9 mouse cellular contexts compared by ENCODE assay signal in genomic region chr7:16944061-16944807, GRCm38 (mm10). TPM values are rescaled to one million over a fixed set of nuclear protein-coding genes. Genes with fewer than 3 reads are reported as not detected.
DNase-seq lines count a peak whose midpoint lies in the region; ATAC-seq lines count a peak whose summit lies in the region.
"Had no signal": no experiment of that assay in that cellular context is flagged by ENCODE, and none has a peak within 500 bp of the region (broad histone marks: within the 10 kb centered on the region; RNA-seq: fewer than 3 reads in every experiment).

Pnmal2 (plus strand) TSS chr7:16944682.

- H3K4me2 ChIP-seq in intestine, embryonic 15.5 days (replicated peaks): peak within 1 kb of the TSS; percentile 92

- ATAC-seq in intestine, embryonic 15.5 days: peak; percentile 88
- ATAC-seq in megakaryocyte-erythroid progenitor cell, adult 5-6 weeks (replicated peaks; ENCODE audit: low FRiP score, low TSS enrichment, poor library complexity, severe bottlenecking): peak; percentile 51; the same call in 1 of the 2 replicates
- no peak for ATAC-seq in inflammation-experienced regulatory T-cells, adult 6 months

- peak within 1 kb of the TSS; percentile 74 for H3K9ac ChIP-seq in intestine, embryonic 15.5 days

- H3K27ac ChIP-seq in intestine, embryonic 15.5 days: peak within 1 kb of the TSS; percentile 29
- H3K27ac ChIP-seq: macrophage had no signal

- 14% methylated on average over 36 of the region's 36 CpGs for WGBS in intestine, embryonic 15.5 days

- H3K27me3 ChIP-seq in intestine, embryonic 15.5 days (replicated peaks): peaks cover 33% of the 10 kb centered on the region

- intact Hi-C loops in left cerebral cortex, postnatal 25 days (cut with DNase I): loop anchor here (2.0 kb wide), 1 partner anchor 19 kb away; the partner anchor contains the start of gene Calm3

- H3K4me1 ChIP-seq in intestine, embryonic 15.5 days (replicated peaks): peaks cover 47% of the 10 kb centered on the region

- peak within 1 kb of the TSS; percentile 58 for H3K4me3 ChIP-seq in intestine, embryonic 15.5 days (replicated peaks)

- no peaks in the 10 kb centered on the region for H3K36me3 ChIP-seq in intestine, embryonic 15.5 days

- peak; percentile 92 to 95 for DNase-seq in adrenal gland, adult (ENCODE audit: inconsistent age in 2 of 2, low spot score in 1 of 2)
- peak; percentile 88 to 91 for DNase-seq in cerebellum, postnatal 4 days (ENCODE audit: low spot score in 2 of 2)
- DNase-seq in gastrocnemius, postnatal 25 days: peak; percentile 82
- DNase-seq in left cerebral cortex, postnatal 25 days (ENCODE audit: low spot score in 2 of 2): peak; percentile 89 to 93
- peak; percentile 86 for DNase-seq in right cerebral cortex, postnatal 36 days (ENCODE audit: low spot score in 2 of 2)

- H3K9me3 ChIP-seq in intestine, embryonic 15.5 days: no peaks in the 10 kb centered on the region

RNA-seq across cellular contexts. Expression of gene Pnmal2, which starts in this region (rescaled TPM):
- 1 to 10 TPM; 2.3 to 3.3 TPM for total RNA-seq in gastrocnemius, postnatal 25 days (2021)
- 8.1 and 8.3 TPM in 2 replicates for polyA plus RNA-seq in intestine, embryonic 15.5 days (2015; fragmentation: Nextera tagmentation; extraction: Ambion mirVana)
- total RNA-seq in left cerebral cortex, postnatal 25 days (2021): 100 to 1,000 TPM; 268 to 274 TPM
- not detected in 2 replicates for total RNA-seq in megakaryocyte-erythroid progenitor cell, adult 5-6 weeks (2014; fragmentation: Nextera tagmentation)
- not detected in 2 replicates for total RNA-seq in megakaryocyte-erythroid progenitor cell, adult 5-6 weeks (2017)
- not detected for polyA plus RNA-seq in inflammation-experienced regulatory T-cells, adult 6 months (2017; shearing (Covaris generic))
- polyA plus RNA-seq: macrophage had no signal

Comparison
In these comparisons a context has a peak if more than half of its experiments do, and no peak if none do; other contexts are left out.
1. RNA of gene Pnmal2 (total RNA-seq): 268 to 274 TPM in left cerebral cortex, postnatal 25 days; 2.3 to 3.3 TPM in gastrocnemius, postnatal 25 days and not detected in megakaryocyte-erythroid progenitor cell, adult 5-6 weeks; every median in the first group is over 10 times any median in the second.
2. Peak in ATAC-seq in megakaryocyte-erythroid progenitor cell, adult 5-6 weeks; RNA of the gene not detected or under 1 TPM.
3. Peak in every context shown above with its lines, with median percentiles within 50 percentile points of each other: DNase-seq.